Mouse (Mus musculus) C2C12 (cell line): Measurements from ENCODE around the gene Dscam.

ENCODE experiments used
- CTCF ChIP-seq: IDR thresholded peaks from one replicate; pipeline ENCODE4 v1.5.1; 2011; ENCODE audit not compliant: control insufficient read depth, insufficient read depth, insufficient read length
- FOSL1 ChIP-seq: IDR thresholded peaks from one replicate; pipeline ENCODE4 v1.8.0; 2011; ENCODE audit warnings: mild to moderate bottlenecking, low read length; ENCODE audit not compliant: poor library complexity, insufficient read depth, severe bottlenecking
- MAX ChIP-seq: IDR thresholded peaks from one replicate; pipeline ENCODE4 v1.6.1; 2011; ENCODE audit warnings: mild to moderate bottlenecking, control low read depth
- MYOD1 ChIP-seq: IDR thresholded peaks from one replicate; pipeline ENCODE4 v1.6.1; 2011; ENCODE audit warnings: low read depth; ENCODE audit not compliant: control insufficient read depth, insufficient read length
- USF1 ChIP-seq: IDR thresholded peaks from one replicate; pipeline ENCODE4 v1.6.1; 2011; ENCODE audit warnings: low read depth, mild to moderate bottlenecking, control low read depth, moderate library complexity

- TF ChIP-seq MAX (no peak), FOSL1 (no peak), CTCF (no peak), MYOD1 (no peak), USF1 (no peak)
Observed at GRCm38 (mm10) chr16:97171500-97171899, 948 bp upstream of the Dscam start.
